ENCODE assay signal across 18 mouse cellular contexts in the genomic region with DNA sequence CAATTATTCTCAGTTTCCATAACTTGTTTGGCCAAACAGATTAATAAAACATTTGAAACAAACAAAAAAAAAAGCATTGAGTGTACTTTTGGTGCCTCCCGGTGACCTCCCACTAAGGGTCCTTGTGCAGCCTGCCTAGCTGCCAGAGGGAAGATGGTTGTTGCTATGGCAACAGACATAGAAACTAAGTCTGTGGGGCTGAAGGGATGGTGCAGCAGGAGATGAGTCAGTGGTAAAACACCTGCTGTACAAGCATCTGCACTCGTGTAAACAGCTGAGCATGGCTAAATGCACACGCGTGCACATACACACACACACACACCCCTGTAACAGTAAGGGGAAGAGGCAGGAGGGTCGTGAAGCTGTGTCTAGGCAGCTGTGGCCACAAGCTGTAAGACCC. TPM values are rescaled to one million over a fixed set of nuclear protein-coding genes. Genes with fewer than 3 reads are reported as not detected.
DNase-seq lines count a peak whose midpoint lies in the region; ATAC-seq lines count a peak whose summit lies in the region.
"Had no signal": no experiment of that assay in that cellular context is flagged by ENCODE, and none has a peak within 500 bp of the region (broad histone marks: within the 10 kb centered on the region; RNA-seq: fewer than 3 reads in every experiment).

No protein-coding gene starts in this region.

- H3K9ac ChIP-seq in hindbrain, embryonic 14.5 days = no peak overlapping the region
- no peak overlapping the region for H3K9ac ChIP-seq in hindbrain, embryonic 16.5 days (ENCODE audit: low read depth, low read length)
- H3K9ac ChIP-seq in embryonic facial prominence, embryonic 14.5 days (ENCODE audit: low read depth, low read length) = no peak overlapping the region
- H3K9ac ChIP-seq: hindbrain, embryonic 12.5 days; liver, embryonic 15.5 days had no signal

- no peaks in the 10 kb centered on the region; the same call in 1 of the 2 replicates for H3K4me1 ChIP-seq in hindbrain, embryonic 14.5 days (replicated peaks; ENCODE audit: control insufficient read depth, insufficient read depth, low read length)
- H3K4me1 ChIP-seq in hindbrain, embryonic 16.5 days (ENCODE audit: control insufficient read depth, insufficient read depth, low read depth, low read length) = peaks cover 7% of the 10 kb centered on the region; the same call in 1 of the 2 replicates
- no peaks in the 10 kb centered on the region for H3K4me1 ChIP-seq in embryonic facial prominence, embryonic 14.5 days (ENCODE audit: control insufficient read depth, insufficient read depth, low read length)
- H3K4me1 ChIP-seq: liver, embryonic 15.5 days had no signal

- H3K9me3 ChIP-seq in hindbrain, embryonic 14.5 days (ENCODE audit: control insufficient read depth, low read length) = no peaks in the 10 kb centered on the region
- H3K9me3 ChIP-seq in hindbrain, embryonic 16.5 days (ENCODE audit: control insufficient read depth, low read length) = no peaks in the 10 kb centered on the region
- H3K9me3 ChIP-seq in embryonic facial prominence, embryonic 14.5 days (ENCODE audit: control insufficient read depth, low read length) = no peaks in the 10 kb centered on the region
- H3K9me3 ChIP-seq: hindbrain, embryonic 12.5 days; liver, embryonic 15.5 days had no signal

- H3K36me3 ChIP-seq in hindbrain, embryonic 14.5 days (replicated peaks; ENCODE audit: control insufficient read depth, insufficient read depth) = no peaks in the 10 kb centered on the region
- no peaks in the 10 kb centered on the region for H3K36me3 ChIP-seq in hindbrain, embryonic 16.5 days (ENCODE audit: control insufficient read depth, insufficient read depth, low read length)
- H3K36me3 ChIP-seq in embryonic facial prominence, embryonic 14.5 days (ENCODE audit: control insufficient read depth, insufficient read depth, low read length) = no peaks in the 10 kb centered on the region
- H3K36me3 ChIP-seq: G1E; hindbrain, embryonic 12.5 days; liver, embryonic 15.5 days had no signal

- no peak overlapping the region for H3K27ac ChIP-seq in hindbrain, embryonic 14.5 days
- no peak overlapping the region for H3K27ac ChIP-seq in hindbrain, embryonic 16.5 days (ENCODE audit: low read depth, low read length)
- H3K27ac ChIP-seq in embryonic facial prominence, embryonic 14.5 days (replicated peaks; ENCODE audit: low read depth, low read length) = no peak overlapping the region
- H3K27ac ChIP-seq: hindbrain, embryonic 12.5 days; liver, embryonic 15.5 days had no signal

- no peak overlapping the region for H3K4me3 ChIP-seq in hindbrain, embryonic 14.5 days (replicated peaks; ENCODE audit: low read length)
- H3K4me3 ChIP-seq in hindbrain, embryonic 16.5 days (ENCODE audit: low read length) = no peak overlapping the region
- no peak overlapping the region for H3K4me3 ChIP-seq in embryonic facial prominence, embryonic 14.5 days (ENCODE audit: low read depth, low read length)
- H3K4me3 ChIP-seq: hindbrain, embryonic 12.5 days; liver, embryonic 15.5 days had no signal

- peak; percentile 40 for DNase-seq in hindbrain, embryonic 14.5 days (ENCODE audit: low spot score)
- DNase-seq in right cerebral cortex, adult 18-20 months = peak; percentile 27
- DNase-seq in right cerebral cortex, postnatal 10 days (ENCODE audit: low spot score in 2 of 2) = no peak
- DNase-seq in embryonic facial prominence, embryonic 14.5 days (ENCODE audit: low spot score) = peak; percentile 2
- no peak for DNase-seq in kidney, postnatal 25 days
- no peak for DNase-seq in cerebellum, postnatal 36 days
- DNase-seq: adrenal gland, adult 2 months; cerebellum, adult 18-20 months; gastrocnemius, postnatal 36 days; kidney, adult 11 months; kidney, postnatal 4 days; right cerebral cortex, postnatal 14 days; thymus, postnatal 25 days had no signal

- 43% methylated on average over 5 of the region's 5 CpGs for WGBS in hindbrain, embryonic 14.5 days
- 33% methylated on average over 5 of the region's 5 CpGs for WGBS in hindbrain, embryonic 16.5 days
- WGBS in embryonic facial prominence, embryonic 14.5 days = 56% methylated on average over 5 of the region's 5 CpGs

- ATAC-seq in hindbrain, embryonic 14.5 days (ENCODE audit: low FRiP score) = no peak
- no peak; the same call in 1 of the 2 replicates for ATAC-seq in hindbrain, embryonic 16.5 days
- no peak for ATAC-seq in embryonic facial prominence, embryonic 14.5 days (ENCODE audit: low read depth)
- ATAC-seq: lung, postnatal 0 days had no signal

- no peak overlapping the region for H3K4me2 ChIP-seq in hindbrain, embryonic 14.5 days (replicated peaks)
- no peak overlapping the region for H3K4me2 ChIP-seq in hindbrain, embryonic 16.5 days (ENCODE audit: low read length)
- H3K4me2 ChIP-seq in embryonic facial prominence, embryonic 14.5 days (ENCODE audit: low read depth, low read length) = no peak overlapping the region
- H3K4me2 ChIP-seq: hindbrain, embryonic 12.5 days; liver, embryonic 15.5 days had no signal

- no peaks in the 10 kb centered on the region for H3K27me3 ChIP-seq in hindbrain, embryonic 14.5 days (ENCODE audit: control insufficient read depth, insufficient read depth, low read length)
- no peaks in the 10 kb centered on the region for H3K27me3 ChIP-seq in hindbrain, embryonic 16.5 days (replicated peaks; ENCODE audit: control insufficient read depth, insufficient read depth, low read length)
- H3K27me3 ChIP-seq in embryonic facial prominence, embryonic 14.5 days (replicated peaks; ENCODE audit: control insufficient read depth, insufficient read depth, low read length) = no peaks in the 10 kb centered on the region
- H3K27me3 ChIP-seq: hindbrain, embryonic 12.5 days; liver, embryonic 15.5 days had no signal

RNA-seq across cellular contexts. Expression of gene Coa6, which starts 26.4 kb away (rescaled TPM):
- 44.7 and 51.1 TPM in 2 replicates for polyA plus RNA-seq in hindbrain, embryonic 14.5 days (2014; fragmentation: Nextera tagmentation; extraction: Ambion mirVana)
- polyA plus RNA-seq in hindbrain, embryonic 16.5 days (2015; fragmentation: Nextera tagmentation; extraction: Ambion mirVana) = 40.8 and 55.9 TPM in 2 replicates
- 45.5 and 49.5 TPM in 2 replicates for polyA plus RNA-seq in embryonic facial prominence, embryonic 14.5 days (2014; fragmentation: Nextera tagmentation; extraction: Ambion mirVana)

Comparison
In these comparisons a context has a peak if more than half of its experiments do, and no peak if none do; other contexts are left out.
1. DNase-seq: peak in hindbrain, embryonic 14.5 days (single experiment), right cerebral cortex, adult 18-20 months (single experiment) and embryonic facial prominence, embryonic 14.5 days (single experiment); none in right cerebral cortex, postnatal 10 days (0 of 2), kidney, postnatal 25 days (0 of 2) and cerebellum, postnatal 36 days (0 of 2).